Mouse (Mus musculus): ENCODE measurements around the gene Entr1. TPM values are rescaled to one million over a fixed set of nuclear protein-coding genes. Genes with fewer than 3 reads are reported as not detected.

The Entr1 gene
- polyA plus RNA-seq, 1 experiment from 2014 or later, result 137 TPM

DNA sequence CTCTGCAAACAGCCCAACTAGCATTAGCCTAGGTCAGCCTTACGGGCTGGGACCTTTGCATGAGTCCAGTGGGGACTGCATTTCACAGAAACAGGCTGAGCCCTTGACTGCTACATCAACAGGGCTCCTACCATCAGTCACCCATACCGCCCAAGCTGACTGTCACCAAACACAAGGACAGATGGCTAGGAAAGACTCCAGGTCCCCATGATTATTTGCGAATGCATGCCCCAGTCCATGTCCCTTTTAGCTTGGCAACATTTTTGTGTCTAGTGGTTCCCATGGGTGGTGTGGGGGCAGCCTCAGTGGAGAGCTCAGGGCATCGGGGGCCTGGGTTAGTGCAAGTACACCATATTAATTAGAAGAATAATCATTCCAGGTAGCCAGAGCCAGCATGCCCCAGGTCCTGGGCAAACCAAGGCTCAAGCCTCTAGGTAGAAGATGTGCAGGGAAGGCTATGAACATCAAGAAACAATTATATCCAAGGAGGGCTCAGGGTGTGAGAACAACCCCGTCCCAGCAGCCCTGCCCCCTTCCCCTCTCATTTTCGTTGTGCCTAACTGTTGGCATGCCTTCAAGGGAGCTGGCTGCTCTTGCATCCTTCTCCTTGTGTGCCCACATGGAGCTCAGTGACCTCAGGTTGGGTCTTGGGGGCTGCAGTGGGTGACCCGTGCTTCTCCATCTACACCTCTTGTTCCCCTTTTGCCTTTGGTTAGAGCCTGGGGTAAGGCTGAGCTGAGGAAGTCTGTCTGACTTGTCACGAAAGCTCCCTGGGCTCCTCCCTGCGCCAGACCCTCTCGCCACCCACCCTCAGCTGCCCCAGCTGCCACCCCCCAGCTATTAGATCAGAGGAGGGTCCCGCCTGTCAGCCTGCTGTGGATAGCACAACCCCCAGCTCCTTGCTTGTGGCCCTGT lies 35.8 kb downstream of the Entr1 start:
- Histone ChIP-seq H3K36me3 (replicated peaks) (peaks cover 25% of the 10 kb centered on the region), H3K9me3 (no peaks in the 10 kb centered on the region), H3K4me1 (peaks cover 47% of the 10 kb centered on the region), H3K27ac (replicated peaks) (peak overlapping the region; percentile 98; the same call in 1 of the 2 replicates), H3K27me3 (replicated peaks; ENCODE audit: low read depth, poor library complexity, severe bottlenecking) (no peaks in the 10 kb centered on the region; the same call in 1 of the 2 replicates), H3K4me3 (peak overlapping the region; percentile 92)
- 87% methylated on average over 11 of the region's 11 CpGs for WGBS
- DNase-seq (ENCODE audit: low spot score), result no peak

DNA sequence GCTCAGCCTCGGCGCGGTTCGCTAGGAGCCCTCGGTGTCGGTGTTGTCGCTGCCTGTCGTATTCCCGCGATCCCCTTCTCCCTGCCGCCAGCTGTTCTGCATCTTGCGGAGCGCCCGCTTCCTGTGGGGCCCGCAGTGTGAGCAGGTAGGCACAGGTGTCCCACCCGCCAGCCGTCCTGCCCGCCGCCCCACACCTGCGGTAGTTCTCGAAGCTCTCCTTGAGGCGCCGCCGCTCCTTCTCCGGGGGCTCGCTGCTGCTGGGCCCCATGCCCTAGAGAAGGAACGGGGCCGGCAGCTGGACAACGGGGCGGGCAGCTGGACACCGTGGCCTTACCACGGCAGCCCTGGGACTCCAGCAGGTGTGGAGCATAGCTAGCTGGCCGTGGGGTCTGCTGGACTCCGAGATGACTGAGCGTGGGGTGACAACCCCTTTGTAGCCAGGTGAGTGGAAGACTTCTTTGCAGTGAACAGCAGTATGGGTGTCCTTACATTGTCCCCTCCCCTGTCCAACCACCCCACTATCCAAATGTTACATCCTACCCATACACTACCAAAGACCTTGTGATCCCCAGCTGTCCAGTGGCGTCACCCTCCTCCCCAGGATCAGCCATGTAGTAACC lies 36.7 kb downstream of the Entr1 start:
- WGBS, result 3% methylated on average over 36 of the region's 36 CpGs
- Histone ChIP-seq H3K27ac (replicated peaks) (peak overlapping the region; percentile 98), H3K27me3 (replicated peaks; ENCODE audit: low read depth, poor library complexity, severe bottlenecking) (no peaks in the 10 kb centered on the region; the same call in 1 of the 2 replicates), H3K36me3 (replicated peaks) (peaks cover 34% of the 10 kb centered on the region), H3K4me1 (peaks cover 51% of the 10 kb centered on the region), H3K9me3 (no peaks in the 10 kb centered on the region), H3K4me3 (peak overlapping the region; percentile 92)
- DNase-seq (ENCODE audit: low spot score), result no peak

DNA sequence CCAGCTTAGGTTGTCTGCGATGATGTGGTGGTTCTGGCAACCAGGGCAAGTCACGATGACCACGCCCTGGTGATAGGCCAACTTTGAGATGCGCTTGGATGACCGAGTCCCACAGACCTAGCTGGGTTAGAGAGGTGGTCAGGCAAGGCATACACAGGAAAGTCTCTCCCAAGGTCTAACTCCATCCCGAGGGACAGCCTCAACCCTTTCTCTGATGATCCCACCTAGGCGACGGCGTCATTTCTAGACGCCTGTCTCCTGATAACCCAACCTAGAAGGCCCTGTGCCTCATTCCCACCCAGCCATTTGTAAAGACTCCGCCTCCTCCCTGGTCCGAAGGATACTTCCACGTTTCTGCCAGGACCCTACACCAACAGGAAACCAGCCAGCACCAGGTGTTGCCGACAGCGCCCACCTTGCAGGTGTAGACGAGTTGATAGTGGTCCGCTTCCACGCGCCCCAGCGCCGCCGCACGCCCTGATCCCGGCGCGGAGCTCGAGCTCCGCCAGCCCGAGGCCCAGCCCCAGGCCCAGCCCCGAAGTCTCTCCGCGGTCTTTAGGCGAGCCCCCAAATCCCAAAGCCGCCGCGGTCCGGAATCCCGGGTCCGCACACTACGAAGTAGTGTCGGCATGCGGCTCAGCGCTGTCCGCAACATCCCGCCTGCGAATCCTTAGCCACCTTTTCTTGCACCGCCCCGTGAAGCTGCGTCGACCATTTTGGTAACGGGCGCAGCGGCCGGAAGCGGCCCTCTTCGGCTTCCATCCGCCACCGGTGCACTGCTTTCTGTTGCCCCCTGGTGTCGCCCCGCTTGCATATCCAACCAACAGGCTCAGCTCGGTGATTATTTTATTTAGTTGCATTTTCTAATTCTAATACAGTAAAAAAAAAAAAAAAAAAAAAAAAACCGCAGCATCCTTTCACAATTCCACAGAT lies 37.5 kb downstream of the Entr1 start, which contains the start of gene Dnlz:
Dnlz (minus strand) TSS at position 753 of the 933 bp plus-strand sequence.
- Histone ChIP-seq H3K4me3 (peak within 1 kb of the TSS; percentile 92), H3K27me3 (replicated peaks; ENCODE audit: low read depth, poor library complexity, severe bottlenecking) (no peaks in the 10 kb centered on the region; the same call in 1 of the 2 replicates), H3K36me3 (replicated peaks) (peaks cover 42% of the 10 kb centered on the region), H3K9me3 (no peaks in the 10 kb centered on the region), H3K4me1 (peaks cover 50% of the 10 kb centered on the region), H3K27ac (replicated peaks) (peak within 1 kb of the TSS; percentile 98)
- WGBS, result 3% methylated on average over 62 of the region's 62 CpGs
- peak; percentile 94 for DNase-seq (ENCODE audit: low spot score)

DNA sequence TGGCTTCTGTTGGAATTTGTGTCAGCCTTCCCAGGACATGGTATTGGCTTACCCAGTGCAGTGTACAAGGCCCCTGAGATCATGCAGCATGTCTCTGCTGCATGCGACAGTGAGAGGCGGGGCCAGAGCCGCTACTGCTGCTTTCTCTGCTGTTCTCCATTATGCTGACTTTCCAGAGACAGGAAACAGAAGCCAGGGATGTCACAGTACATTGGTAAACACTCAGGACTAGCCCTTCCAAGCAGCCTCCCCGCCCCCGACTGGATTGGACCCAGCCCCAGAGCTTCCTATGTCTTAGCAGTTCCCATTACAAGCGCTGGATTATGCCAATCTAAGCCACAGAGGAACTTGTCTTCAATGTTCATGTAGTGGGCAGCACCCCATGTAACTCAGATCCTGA lies 40.9 kb downstream of the Entr1 start:
- peaks cover 45% of the 10 kb centered on the region for H3K4me1 ChIP-seq
- 65% methylated on average over 6 of the region's 6 CpGs for WGBS
- H3K27ac ChIP-seq (replicated peaks), result peak overlapping the region; percentile 14; the same call in 1 of the 2 replicates
- no peak overlapping the region for H3K4me3 ChIP-seq
- H3K36me3 ChIP-seq (replicated peaks), result peaks cover 76% of the 10 kb centered on the region
- no peaks in the 10 kb centered on the region; the same call in 1 of the 2 replicates for H3K27me3 ChIP-seq (replicated peaks; ENCODE audit: low read depth, poor library complexity, severe bottlenecking)
- DNase-seq (ENCODE audit: low spot score), result peak; percentile 35
- no peaks in the 10 kb centered on the region for H3K9me3 ChIP-seq

DNA sequence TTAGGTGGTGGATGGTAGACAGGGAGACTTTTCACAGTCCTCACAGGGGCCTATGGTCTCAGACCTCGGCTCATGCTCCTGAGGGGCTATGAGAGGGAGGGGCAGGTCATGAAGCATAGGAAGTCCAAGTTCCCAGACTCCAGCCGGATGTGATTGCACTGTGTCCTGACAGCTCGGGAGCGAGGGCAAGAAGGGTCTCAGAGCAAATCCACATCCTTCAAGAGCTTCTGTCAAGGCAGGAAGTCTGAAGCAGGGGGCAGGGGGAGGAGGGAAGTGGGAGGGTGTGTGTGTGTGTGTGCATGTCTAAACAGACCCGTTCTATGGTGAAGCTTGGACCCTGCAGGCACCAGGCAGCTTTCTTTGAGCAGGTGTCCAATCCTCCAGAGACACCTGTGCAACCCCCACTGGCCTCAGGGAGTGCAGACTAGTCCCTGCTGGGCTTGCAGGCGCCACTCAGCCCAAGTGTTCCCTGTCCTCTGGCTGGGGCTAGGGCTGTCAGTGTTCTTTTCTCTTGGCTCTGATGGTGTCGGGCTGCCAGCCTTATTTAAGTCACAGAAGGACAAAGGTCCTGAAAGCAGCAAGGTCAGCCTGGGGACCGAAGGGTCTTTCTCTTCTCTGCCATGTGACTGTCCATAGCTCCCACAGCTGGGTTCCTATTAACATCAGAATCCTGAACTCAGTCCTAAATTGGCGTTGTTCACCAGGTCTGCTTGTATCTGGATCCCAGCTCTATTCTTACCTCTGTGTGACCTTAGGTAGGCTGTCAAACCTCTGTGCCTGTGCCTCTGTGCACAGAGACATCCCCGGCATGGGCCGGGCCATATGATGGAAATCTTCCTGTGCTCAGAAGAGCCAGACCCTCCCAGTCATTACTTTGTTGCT lies 46.3 kb downstream of the Entr1 start:
- WGBS, result 76% methylated on average over 11 of the region's 11 CpGs
- Histone ChIP-seq H3K27ac (replicated peaks) (no peak overlapping the region), H3K9me3 (no peaks in the 10 kb centered on the region), H3K4me1 (peaks cover 13% of the 10 kb centered on the region), H3K36me3 (replicated peaks) (peaks cover 96% of the 10 kb centered on the region), H3K4me3 (no peak overlapping the region), H3K27me3 (replicated peaks; ENCODE audit: low read depth, poor library complexity, severe bottlenecking) (no peaks in the 10 kb centered on the region)
- DNase-seq (ENCODE audit: low spot score), result no peak

DNA sequence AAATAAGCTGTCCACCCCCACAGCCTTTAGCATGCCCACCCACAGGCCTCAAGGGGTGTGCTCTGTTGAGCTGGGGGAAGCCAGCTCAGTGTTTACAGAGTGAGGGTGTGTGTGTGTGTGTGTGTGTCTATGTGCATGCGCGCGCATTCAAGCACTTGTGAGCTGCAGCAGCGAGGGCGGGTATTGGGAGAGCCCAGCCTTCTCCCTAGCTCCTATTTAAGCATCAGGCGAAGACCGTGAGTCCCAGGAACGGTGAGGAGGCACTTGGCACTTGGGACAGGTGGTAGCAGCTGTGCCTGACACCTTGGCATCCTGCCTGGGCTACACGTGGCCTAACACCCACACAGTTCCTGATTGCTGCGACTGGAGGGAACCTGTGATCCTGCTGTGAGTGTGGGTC lies 47.1 kb downstream of the Entr1 start:
- peaks cover 88% of the 10 kb centered on the region for H3K36me3 ChIP-seq (replicated peaks)
- no peaks in the 10 kb centered on the region for H3K9me3 ChIP-seq
- no peak for DNase-seq (ENCODE audit: low spot score)
- 90% methylated on average over 10 of the region's 10 CpGs for WGBS
- no peak overlapping the region for H3K27ac ChIP-seq (replicated peaks)
- peaks cover 5% of the 10 kb centered on the region; the same call in 1 of the 2 replicates for H3K4me1 ChIP-seq
- no peaks in the 10 kb centered on the region for H3K27me3 ChIP-seq (replicated peaks; ENCODE audit: low read depth, poor library complexity, severe bottlenecking)
- H3K4me3 ChIP-seq, result no peak overlapping the region

DNA sequence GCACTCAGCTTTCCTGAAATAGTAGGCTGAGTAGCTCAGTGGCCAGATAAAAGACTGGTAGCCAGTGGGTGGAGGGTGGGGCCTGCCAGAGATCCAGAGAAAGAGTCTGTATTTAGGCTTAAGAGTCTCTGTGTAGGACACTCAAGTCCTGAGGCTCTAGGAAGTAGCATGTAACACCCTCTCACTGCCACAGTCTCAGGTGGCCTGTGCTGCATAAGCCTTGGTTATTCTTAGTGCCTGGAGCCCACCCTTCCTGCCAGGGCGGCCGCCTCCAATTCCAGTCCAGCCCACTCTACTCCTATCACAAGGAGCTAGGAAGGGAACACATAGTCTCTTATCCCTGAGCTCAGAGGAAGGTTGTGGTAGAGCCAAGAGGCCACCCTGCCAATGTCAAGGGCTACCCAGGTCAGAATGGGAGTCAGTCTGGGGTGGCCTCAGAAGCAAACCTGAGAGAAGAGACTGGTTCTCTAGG lies 47.6 kb downstream of the Entr1 start:
- Histone ChIP-seq H3K36me3 (replicated peaks) (peaks cover 83% of the 10 kb centered on the region), H3K4me1 (peaks cover 4% of the 10 kb centered on the region; the same call in 1 of the 2 replicates), H3K27me3 (replicated peaks; ENCODE audit: low read depth, poor library complexity, severe bottlenecking) (no peaks in the 10 kb centered on the region), H3K27ac (replicated peaks) (no peak overlapping the region; the same call in 1 of the 2 replicates), H3K9me3 (no peaks in the 10 kb centered on the region), H3K4me3 (no peak overlapping the region)
- DNase-seq (ENCODE audit: low spot score), result no peak
- 98% methylated on average over 2 of the region's 2 CpGs for WGBS

DNA sequence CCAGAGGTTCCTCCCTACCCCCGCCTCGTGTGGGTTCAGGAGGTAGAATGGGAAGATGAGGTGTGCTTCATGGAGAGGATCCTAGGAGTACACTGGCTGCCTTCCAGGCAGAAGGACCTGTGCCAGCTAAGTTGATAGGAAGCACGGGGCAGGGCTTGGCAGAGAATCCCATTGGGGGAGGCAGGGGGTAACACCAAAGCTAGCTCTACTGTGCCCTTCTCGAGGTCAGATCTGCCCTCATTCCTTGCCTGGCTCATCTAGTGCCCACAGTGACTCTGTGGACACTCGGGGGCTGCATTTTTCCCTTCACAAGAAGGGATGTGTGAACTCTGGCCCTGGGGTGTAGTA lies 49.9 kb downstream of the Entr1 start:
- WGBS, result 89% methylated on average over 5 of the region's 5 CpGs
- no peak overlapping the region for H3K4me3 ChIP-seq
- peaks cover 4% of the 10 kb centered on the region; the same call in 1 of the 2 replicates for H3K4me1 ChIP-seq
- DNase-seq (ENCODE audit: low spot score), result no peak
- H3K9me3 ChIP-seq, result no peaks in the 10 kb centered on the region
- H3K27ac ChIP-seq (replicated peaks), result no peak overlapping the region
- peaks cover 59% of the 10 kb centered on the region for H3K36me3 ChIP-seq (replicated peaks)
- H3K27me3 ChIP-seq (replicated peaks; ENCODE audit: low read depth, poor library complexity, severe bottlenecking), result no peaks in the 10 kb centered on the region

DNA sequence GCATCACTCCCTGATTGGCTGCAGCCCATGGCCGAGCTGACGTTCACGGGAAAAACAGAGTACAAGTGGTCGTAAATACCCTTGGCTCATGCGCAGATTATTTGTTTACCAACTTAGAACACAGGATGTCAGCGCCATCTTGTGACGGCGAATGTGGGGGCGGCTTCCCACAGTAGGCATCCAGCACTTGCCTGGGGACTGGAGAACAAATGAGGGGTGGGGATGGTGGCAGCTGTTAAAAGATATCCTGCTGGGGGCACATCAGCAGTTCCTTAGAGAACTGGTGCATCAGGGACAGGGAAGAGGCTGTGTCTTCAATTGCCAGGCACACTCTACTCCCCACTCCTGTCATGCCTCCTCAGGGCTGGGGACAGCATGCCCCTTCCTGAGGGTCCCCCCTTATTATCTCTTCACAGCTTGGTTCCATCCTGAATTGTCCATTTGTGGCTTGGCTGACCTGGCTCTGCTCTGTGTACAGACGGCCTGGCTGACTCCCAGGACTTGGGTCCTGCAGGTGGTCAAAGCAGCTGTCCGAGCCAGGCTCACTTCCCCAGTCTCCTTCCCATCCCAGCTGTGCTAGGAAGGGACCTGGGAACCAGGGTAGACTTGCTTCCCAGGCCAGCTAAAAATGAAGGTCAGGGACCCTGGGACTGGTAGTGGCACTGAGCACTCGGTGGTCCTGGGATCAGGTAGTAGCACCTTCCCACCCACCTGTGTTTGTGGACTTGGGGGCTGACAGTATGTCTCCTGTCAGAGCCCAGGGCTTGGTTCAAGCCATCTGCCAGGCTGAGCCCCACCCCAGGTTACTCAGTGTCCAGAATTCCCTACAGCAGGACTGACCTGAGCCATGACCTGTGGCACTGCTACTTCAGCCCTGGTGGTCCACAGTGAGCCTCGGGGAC lies 50.6 kb downstream of the Entr1 start:
- Histone ChIP-seq H3K4me1 (peaks cover 4% of the 10 kb centered on the region; the same call in 1 of the 2 replicates), H3K9me3 (no peaks in the 10 kb centered on the region), H3K27ac (replicated peaks) (no peak overlapping the region), H3K27me3 (replicated peaks; ENCODE audit: low read depth, poor library complexity, severe bottlenecking) (no peaks in the 10 kb centered on the region), H3K4me3 (no peak overlapping the region), H3K36me3 (replicated peaks) (peaks cover 53% of the 10 kb centered on the region)
- DNase-seq (ENCODE audit: low spot score), result no peak
- WGBS, result 91% methylated on average over 10 of the region's 13 CpGs
